Mouse (Mus musculus): ENCODE results near the gene Gm43552. TPM values are rescaled to one million over a fixed set of nuclear protein-coding genes. Genes with fewer than 3 reads are reported as not detected.
A peak's percentile ranks its signal among the peaks of the same experiment; 100 is the strongest.
"Not testable (repeated sequence)": the region's sequence is repeated elsewhere in the genome, so short reads cannot be mapped to it uniquely, and the experiment has no call there.

The Gm43552 gene
- polyA plus RNA-seq, 1 experiment = not detected

DNA sequence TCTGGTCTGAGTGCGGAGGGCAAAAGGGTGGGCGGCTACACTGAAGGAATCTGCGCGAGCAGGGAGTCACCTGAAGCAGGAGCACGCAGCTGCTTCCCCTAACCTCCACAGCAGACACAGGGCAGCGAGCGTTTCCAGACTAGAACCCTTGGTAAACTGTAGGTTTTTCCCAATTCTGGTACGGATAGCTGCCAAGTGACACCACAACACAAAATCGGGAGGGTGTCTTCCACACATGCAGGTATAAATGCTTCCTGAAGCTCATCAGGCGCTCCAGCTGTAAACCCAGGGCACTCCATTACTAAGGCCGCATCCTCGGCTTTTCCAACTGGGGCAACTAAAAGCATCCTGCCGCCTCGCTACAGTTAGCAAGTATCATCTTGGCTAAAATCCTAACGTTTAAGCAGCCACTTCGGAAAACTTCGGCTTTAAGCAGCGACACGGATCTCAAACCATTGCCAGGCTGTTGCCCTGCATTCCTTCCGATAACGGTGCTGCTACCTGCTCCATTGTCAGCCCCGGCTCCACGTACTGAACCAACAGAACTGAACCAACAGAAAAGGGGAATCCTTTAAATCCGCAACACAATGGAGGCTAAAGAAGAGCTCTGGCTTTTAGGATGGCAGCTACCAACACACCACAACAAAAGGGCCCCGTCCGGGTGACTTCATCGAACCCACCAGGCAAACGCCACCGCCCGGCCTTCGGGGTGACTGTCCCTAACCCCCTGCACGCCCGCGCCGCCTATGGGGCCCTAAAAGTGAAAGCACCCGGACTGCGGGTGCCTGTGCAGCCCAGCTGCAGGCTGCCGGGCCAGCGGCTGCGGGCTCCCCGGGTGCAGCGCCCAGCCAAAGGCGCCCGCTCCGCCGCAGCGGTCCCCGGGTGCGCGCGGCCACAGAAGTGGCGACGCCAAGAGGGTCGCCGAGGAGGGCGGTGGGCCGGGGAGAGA, 592 bp downstream of the Gm43552 start:
- DNase-seq (ENCODE audit: low spot score) = peak; percentile 69

DNA sequence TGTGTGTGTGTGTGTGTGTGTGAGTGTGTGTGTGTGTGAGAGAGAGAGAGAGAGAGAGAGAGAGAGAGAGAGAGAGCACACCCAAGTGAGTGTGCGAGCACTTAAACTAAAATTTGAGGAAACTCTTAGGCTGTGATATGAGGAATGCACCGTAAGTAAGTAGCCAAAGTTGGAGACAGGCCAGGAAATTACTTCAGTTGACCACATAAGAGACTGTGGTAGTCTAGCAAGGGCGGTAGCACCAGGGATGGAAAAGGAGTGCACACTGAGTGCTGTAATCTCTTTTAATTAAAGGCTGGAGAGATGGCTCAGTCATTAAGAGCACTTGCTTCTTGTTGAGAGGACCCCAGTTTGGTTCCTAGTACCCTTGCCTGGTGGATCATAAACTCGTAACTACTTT, 2.8 kb downstream of the Gm43552 start:
- no peak for DNase-seq (ENCODE audit: low spot score)

DNA sequence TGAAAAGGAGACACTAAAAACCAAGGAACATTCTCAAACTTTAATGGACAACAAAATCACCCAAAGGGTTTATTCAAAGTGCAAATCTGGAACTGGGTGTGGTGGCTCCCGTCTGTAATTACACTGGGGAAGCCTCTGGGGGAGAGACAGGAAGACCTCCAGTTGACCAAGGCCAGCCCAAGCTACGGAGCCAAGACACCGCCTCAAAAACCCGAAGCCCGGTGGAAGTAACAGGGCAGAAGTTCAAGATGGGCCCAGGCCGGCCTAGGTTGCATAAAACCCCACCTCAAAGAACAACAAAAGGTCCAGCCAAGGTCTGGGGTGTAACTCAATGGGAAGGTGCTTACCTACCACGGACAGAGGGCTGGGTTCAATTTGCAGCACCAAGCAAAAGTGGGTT, 3.9 kb downstream of the Gm43552 start:
- DNase-seq (ENCODE audit: low spot score) = no peak

DNA sequence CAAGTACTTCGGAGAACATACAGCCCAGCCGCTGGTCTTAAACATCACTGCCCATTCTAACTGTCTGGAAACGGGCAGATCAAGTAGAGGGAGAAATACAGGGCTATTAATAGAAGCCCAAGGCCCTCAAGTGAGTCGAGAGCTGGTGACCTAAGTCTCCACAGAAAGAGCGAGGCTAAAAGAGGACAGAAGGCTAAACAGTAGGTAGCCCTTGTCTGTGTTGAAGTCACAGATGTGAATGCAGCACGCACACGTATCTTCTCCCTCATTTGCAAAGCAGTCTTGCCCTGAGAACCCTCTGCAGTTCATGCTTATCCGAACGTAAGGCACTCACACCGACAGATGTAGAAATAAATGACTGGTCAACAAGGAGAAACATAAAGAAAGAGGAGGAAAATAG, 5.3 kb downstream of the Gm43552 start:
- no peak for DNase-seq (ENCODE audit: low spot score)

DNA sequence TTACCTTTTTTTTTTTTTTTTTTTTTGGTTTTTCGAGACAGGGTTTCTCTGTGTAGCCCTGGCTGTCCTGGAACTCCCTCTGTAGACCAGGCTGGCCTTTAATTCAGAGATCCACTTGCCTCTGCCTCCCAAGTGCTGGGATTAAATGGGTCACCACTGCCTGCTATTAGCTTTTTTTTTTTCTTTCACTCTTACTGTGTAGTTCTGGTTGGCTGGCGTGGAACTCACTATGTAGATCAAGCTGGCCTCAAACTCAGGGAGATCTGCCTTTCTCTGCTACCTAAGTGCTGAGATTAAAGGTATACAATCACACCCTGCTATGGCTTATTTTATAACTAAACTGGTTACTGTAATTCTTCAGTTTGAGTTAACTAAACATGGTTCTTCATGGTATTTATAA, 6.1 kb downstream of the Gm43552 start:
- DNase-seq (ENCODE audit: low spot score) = no peak

DNA sequence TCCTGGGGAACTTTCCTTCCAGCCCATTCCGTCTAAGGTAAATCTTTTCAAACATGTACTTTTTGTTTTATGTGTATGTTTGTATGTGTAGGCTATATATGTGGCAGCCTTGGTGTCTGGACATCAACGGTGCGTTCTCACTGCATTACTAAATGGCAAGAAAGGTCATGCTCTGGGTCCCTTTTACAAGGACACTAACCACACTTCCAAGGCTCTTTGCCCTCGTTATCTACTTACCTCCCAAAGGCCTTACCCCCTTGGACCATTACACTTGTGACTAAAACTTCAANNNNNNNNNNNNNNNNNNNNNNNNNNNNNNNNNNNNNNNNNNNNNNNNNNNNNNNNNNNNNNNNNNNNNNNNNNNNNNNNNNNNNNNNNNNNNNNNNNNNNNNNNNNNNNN, 9.6 kb downstream of the Gm43552 start:
- no peak for DNase-seq (ENCODE audit: low spot score)

DNA sequence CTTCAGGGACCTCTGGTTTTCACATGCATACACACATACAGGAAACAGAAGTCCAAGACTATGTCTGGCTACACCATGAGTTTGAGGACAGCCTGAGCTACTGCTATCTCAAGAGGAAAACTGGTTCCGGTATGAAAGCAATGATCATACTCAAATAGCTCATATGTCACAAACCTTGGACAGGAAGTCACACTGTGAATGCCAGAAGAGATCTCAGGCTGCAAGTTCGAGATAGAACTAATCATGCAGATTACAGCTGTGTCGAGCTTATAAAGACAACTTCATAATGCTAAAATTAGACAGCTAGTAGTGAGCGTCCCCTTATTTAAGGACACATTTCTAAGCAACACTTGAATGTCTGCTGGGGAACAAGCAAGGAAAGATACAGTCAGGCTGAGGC, 12.1 kb downstream of the Gm43552 start:
- no peak for DNase-seq (ENCODE audit: low spot score)

DNA sequence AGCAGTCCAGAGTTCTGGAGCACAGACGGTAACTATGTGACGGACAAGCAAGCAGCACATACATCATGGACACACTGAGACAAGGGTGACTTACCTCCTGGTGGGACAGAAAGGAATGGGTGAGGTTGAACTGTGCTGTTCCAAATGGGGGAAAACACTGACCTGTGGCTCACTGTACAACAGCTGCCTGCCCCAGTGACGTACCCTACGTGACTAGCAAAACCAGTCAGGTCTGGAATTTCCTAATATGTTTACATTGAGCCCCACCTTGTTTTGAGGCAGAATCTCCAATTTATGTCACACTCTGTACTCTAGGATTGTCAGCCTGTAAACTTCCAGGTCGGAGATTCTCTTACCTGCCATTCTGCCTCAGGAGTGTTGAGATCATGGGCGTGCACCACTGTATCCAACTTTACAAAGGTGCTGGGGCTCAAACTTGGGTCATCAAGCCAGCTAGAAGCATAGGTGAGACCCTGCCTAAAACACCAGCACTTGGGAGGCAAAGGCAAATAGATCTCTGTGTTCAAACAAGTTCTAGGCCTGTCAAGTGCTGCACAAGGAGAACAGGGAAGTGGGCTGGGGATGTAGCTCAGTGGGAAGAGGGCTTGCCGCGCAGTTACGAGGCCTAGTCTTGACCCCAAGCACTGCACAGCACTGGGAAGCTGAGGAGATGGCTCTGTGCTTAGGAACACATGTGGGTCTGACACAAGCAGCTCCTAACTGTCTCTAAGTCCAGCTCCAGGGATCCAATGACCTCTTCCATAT, 12.8 kb downstream of the Gm43552 start:
- DNase-seq (ENCODE audit: low spot score) = no peak

DNA sequence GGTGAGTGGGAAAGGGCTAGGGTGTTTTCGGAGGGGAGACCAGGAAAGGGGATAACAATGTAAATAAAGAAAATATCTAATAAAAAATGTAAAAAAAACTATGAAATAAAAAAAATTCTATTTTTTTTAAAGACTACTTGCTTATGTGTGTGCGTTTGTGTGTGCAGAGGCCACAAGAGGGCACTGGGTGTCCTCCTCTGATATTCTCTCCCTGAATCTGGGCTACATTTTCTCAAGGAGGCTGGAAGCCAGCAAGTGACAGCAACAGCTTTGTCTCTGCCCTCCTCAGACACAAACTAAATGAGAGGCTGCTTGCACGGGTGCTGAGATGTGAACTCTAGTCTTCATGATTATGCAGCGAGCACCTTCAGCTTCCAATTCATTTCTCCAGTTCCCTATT, 14.4 kb downstream of the Gm43552 start:
- no peak for DNase-seq (ENCODE audit: low spot score)

DNA sequence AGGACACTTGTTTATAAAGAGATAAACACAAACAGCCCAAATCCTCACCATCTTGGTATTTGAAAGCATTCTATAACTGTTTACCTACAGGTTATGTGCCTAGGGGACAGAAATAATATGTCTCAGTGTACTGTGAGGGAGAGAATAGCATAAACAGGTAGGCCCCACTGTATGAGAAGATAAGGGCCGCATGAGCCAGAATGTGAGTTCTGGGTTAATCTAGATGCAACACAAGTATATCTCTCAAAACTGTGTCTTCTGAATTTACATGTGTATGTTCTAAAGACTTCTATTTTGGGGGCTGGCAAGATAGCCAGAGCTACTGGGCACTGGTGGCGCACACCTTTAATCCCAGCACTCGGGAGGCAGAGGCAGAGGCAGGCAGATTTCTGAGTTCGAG, 15.9 kb downstream of the Gm43552 start:
- DNase-seq (ENCODE audit: low spot score) = not testable (repeated sequence)

DNA sequence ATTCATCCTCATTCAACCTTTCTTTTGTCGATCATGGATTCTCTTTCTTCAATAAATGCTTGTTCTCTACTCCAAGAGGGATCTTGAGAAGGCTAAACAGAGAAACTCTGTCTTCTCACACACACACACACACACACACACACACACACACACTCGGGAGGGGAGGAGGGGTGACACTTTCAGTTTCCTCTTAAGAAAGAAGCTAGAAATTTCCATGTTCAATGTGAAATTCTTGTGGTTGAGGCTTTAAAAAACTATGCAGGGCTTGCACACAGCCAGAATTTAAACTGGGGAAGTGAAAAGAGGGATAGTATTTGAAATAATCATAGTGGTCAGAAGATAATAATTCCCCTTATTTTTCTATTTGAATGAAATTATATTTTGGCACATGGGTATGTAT, 16.8 kb downstream of the Gm43552 start:
- no peak for DNase-seq (ENCODE audit: low spot score)

DNA sequence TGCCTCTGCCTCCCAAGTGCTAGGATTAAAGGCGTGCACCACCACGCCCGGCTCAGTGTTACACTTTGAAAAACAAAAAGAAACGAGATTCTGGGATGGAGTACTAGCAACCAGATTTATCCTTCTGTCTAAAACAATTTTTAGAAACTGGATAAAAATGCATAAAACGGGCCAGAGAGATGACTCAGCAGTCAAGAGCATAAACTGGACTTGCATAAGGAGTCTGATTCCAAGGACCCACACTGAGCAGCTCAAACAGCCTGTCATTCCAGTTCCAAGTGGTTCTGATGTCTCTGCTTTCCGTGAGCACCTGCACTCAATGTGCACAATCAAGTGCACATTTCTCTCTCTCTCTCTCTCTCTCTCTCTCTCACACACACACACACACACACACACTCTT, 22.9 kb downstream of the Gm43552 start:
- no peak for DNase-seq (ENCODE audit: low spot score)

DNA sequence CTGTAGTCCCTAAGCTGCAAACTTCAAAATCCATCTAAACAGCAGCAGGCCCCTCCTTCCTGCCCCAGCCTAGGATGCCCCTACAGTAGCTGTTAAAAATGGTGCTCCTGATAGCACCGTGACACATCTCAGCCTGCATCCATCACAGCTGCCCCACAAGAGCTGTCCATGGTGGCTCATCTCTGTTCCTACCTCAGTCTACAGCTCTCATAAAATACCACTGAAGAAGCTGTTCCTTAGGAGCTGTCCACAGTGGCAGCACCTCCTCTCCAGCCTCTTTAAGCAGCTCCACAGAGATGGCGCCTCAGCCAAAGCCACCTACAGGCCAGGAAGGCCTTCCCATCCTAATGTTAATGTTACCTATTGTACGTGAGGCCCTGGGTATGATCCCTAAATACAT, 25.7 kb downstream of the Gm43552 start:
- DNase-seq (ENCODE audit: low spot score) = no peak

DNA sequence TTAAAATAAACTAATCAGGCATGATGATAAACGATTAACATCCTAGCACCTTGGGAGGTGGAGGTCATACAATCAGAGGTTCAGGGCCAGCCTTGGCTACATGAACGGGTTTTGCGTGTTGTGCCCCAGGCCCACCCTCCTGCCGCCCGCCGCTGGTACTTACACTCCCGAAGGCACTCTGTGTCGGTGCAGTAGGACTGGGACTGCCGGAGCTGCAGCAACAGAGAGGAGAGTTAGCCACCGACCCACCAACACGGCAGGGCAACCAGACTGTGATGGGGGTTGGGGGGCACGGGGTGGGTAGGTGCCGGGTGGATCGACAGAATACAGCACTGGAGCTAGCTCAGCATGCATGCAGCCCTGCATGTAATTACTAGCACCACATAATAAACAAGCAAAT, 32.3 kb downstream of the Gm43552 start:
- no peak for DNase-seq (ENCODE audit: low spot score)

DNA sequence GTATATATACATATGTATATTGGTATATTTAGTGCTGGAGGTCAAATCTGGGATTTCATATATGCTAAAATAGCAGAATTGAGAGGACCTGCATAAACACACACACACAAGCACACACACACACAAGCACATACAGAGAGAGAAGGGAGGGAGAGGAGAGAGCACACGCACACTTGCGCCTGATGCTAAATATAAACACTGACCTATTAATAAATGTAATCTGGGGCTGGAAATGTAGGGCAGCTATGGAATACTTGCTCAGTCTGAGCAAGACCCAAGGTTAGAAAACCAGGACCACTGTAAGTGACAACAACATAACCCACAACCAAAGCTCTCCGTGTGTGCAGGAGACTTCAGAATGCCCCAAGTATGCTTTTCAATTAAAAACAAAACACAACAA, 33.2 kb downstream of the Gm43552 start:
- no peak for DNase-seq (ENCODE audit: low spot score)

DNA sequence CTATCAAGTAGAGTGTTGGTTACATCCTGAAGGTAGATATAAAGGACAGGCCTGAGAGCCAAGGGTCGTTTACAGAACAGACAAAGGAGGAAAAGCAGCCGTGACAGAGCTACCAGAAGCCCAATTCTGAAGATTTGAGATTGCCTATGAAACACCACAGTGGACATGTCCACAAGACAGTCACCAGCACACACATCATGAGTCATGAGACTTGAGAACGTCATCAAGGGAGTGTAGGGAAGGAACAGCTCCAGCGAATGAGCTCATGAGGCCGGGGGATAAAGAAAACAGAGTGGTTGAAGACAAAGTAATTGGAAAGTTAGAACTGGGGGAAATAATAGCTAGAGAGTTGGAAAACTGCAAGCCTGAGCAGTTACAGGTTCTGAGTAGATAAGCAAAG, 34.8 kb downstream of the Gm43552 start:
- DNase-seq (ENCODE audit: low spot score) = no peak

DNA sequence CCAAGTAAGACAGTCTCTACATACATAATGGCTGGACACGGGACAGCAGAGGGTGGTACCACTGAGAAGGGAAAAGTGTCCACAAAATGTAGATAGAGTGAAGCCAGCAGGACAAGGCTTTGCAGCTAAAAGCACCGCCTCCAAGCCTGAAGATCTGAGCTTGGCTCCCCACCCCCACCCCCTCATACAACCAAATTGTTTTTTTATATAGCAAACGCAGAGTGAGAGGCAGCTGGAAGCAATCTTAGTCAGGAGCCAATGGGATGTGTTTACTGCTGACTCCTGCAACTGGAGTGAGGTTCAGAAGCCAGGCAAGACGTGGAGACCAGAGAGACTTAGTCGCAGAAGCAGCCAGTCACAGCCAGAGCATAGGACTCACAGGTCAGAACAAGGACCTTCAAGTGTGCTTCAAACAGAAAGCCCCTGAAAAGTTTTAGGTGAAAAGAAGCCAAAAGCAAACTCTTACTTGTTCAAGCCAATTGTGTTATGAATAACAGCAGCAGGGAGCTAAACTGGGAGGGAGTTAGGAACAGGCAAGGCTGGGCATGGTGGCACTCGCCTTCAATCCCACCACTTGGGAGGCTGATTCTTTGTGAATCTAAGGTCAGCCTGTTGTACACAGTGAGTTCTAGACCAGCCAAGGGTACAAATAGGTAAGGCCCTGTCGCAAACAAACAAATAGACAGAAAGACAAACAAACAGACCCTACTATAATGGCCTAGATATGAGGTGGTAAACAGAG, 35.4 kb downstream of the Gm43552 start:
- no peak for DNase-seq (ENCODE audit: low spot score)

DNA sequence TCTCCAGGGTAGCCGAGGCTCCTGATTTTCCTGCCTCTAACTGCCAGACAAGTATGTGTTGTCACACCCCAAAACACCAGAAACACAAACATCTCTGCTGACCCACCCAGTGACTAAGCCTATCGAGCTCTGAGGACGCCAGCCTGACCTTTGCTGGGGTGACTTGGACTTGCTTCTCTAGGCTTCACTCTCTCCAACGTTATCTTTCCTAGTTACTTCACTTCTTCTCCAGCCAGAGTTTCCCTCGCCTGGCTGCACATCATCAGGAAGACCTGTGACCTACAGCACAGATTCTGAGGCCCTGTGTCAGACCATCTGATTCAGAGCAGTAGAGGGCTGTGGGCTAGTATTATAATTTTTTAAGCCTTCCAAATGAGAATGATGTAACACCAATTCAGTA, 37.9 kb downstream of the Gm43552 start:
- DNase-seq (ENCODE audit: low spot score) = no peak

DNA sequence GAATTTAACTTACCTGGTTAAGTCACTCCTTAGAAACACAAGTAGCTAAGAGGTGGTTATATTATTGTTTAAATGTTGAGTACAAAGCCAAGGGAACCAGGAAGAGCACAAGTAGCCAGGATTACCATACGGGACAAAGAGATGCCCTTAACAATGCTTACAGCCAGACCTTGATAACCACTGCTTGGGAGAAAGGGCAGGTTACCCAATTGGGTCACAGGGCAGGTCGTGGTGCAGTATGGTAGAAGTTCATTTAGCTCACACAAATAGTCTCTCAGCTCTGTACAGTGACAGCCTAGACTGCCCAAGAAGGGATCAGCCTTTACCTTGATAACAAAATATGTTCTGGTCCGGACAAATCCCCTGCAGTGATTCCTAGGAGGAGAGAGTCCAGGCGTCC, 43.7 kb downstream of the Gm43552 start:
- DNase-seq (ENCODE audit: low spot score) = no peak

DNA sequence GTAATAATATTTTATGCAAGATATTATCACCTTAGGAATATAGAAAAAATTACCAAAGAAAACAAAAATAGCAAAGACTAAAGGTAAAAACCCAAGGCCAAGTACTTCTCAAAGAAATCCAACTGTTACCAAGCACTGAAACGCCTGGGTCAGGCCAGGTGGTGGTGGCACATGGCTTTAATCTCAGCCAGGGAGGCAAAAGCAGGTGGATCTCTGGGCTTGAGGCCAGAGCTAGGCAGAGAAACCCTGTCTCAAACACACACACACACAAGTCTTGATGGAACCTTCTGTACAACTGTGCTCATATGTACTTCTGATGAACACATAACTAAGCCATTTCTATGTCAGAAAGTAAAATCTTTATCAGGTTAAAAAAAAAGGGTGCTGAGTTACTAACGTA, 44.8 kb downstream of the Gm43552 start:
- no peak for DNase-seq (ENCODE audit: low spot score)

DNA sequence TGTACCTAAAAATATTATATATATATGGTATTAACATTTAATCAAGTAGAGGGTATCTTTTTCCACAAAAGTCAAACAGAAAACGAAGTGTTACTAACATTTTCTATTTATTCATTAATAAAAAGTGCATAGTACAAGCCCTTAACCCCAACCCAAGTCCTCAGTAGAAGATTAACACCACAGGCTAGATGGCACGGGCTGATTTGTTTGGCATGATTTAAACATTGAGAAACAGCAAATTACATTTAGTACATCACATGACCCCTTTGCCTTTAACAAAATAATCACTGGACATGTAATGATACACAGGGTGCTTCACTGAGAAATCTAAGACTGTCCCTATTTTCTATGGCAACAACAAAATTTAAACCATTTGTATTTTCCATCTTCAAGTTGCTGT, 45.9 kb downstream of the Gm43552 start:
- DNase-seq (ENCODE audit: low spot score) = no peak

DNA sequence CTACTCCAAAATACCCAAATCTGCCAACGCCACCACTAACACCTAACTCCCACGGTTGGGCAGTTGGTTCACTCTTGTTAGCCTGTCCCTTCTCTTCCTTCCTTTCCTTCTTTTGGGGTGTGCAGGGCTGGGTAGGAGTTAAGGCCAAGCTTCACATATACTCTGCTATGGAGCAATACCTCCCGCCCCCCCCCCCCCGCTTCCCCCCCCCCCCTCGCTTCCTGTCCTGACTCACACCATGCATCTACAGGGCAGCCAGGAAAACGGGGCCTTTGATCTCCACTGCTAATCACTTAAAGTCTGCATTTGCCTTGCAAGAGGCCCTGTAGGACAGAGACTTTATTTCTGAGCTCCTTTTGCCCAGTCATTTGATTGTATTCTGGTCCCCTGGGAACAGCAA, 47.7 kb downstream of the Gm43552 start:
- DNase-seq (ENCODE audit: low spot score) = no peak

Measured in urinary bladder, adult 2 months (tissue).